Mouse (Mus musculus) thymus, postnatal 36 days (tissue): ENCODE results near the gene Ftcd.

ENCODE experiments used
- DNase-seq, 2 experiments: peaks; one replicate each; pipeline ENCODE4 v3.0.0; 2022; ENCODE audit warnings: mixed read lengths in 2 of 2

Gene Ftcd

GRCm38 (mm10) chr10:76612473-76612872 is 37.0 kb downstream of the Ftcd start:
- no peak for DNase-seq

- DNase-seq: no peak
Measured at GRCm38 (mm10) chr10:76622411-76622810, 47.0 kb downstream of the Ftcd start.

GRCm38 (mm10) chr10:76622928-76623680 is 47.7 kb downstream of the Ftcd start, which contains the start of gene Col6a2:
Gene Col6a2 (minus strand): TSS chr10:76623630.
- DNase-seq: peak; percentile 58 to 61

GRCm38 (mm10) chr10:76623734-76624133 is 48.3 kb downstream of the Ftcd start:
- DNase-seq: no peak

GRCm38 (mm10) chr10:76624903-76625302 is 49.5 kb downstream of the Ftcd start:
- no peak for DNase-seq

GRCm38 (mm10) chr10:76627714-76628113 is 52.3 kb downstream of the Ftcd start:
- DNase-seq: no peak

GRCm38 (mm10) chr10:76630657-76631056 is 55.2 kb downstream of the Ftcd start:
- no peak for DNase-seq

- DNase-seq: no peak
Measured at GRCm38 (mm10) chr10:76632630-76633029, 57.2 kb downstream of the Ftcd start.

- no peak for DNase-seq
Measured at GRCm38 (mm10) chr10:76634094-76634571, 58.7 kb downstream of the Ftcd start.

GRCm38 (mm10) chr10:76634584-76634983 is 59.1 kb downstream of the Ftcd start:
- DNase-seq: no peak

GRCm38 (mm10) chr10:76636026-76636425 is 60.6 kb downstream of the Ftcd start:
- no peak for DNase-seq

GRCm38 (mm10) chr10:76636601-76637000 is 61.2 kb downstream of the Ftcd start:
- no peak for DNase-seq
